Mouse (Mus musculus) liver, postnatal 0 days (tissue): ENCODE measurements around the gene Ptpa.

Experiments used
- CTCF ChIP-seq: sonication (generic); IDR thresholded peaks from 2 replicates; pipeline ENCODE4 v1.5.1; 2016; ENCODE audit warnings: antibody characterized with exemption, low read depth
- EP300 ChIP-seq: IDR thresholded peaks from 2 replicates; pipeline ENCODE4 v1.6.1; 2016; ENCODE audit warnings: antibody characterized with exemption, low read depth, mild to moderate bottlenecking

- TF ChIP-seq CTCF (no peak), EP300 (no peak; the same call in 1 of the 2 replicates)
Observed at GRCm38 (mm10) chr2:30441518-30442497, 26.0 kb downstream of the Ptpa start.
